Mouse (Mus musculus): Measurements from ENCODE around the gene Marcks. TPM values are rescaled to one million over a fixed set of nuclear protein-coding genes. Genes with fewer than 3 reads are reported as not detected.

Marcks gene
- 1 to 10 TPM in 1 of 3 experiments, under 1 TPM in 2; 0.64 to 1.3 (median 0.71) TPM for polyA plus RNA-seq (2017; shearing (Covaris generic))

DNA sequence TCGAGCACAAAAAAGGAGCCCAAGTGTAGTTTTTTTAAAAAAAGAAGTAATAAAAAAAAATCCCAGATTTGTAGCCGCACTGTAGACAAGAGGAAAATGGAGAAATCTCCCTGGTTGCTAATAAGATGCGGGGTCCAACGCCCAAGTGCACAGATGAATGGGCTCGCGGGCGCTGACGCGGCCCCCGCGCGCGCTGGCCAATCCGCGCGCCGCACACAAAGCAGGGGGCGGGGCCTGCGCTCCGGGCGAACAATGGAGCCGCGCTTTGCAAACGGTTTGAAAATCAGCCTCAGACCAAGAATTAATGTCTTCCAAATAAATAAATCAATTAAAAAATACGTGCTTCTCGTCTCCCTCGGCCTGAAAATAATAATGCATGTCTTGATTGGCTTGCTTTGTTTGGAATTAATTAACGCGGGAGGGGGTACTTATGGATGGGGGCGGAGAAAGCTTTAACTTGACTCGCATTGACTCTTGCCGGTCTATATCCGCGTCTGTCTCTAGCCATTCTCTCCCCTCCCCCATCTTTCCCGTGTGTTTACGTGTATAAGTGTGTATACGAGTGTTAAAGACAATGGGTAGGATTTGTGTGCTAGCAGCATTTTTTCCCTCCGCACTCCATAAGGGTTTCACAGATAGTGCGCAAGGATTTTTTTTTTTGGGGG lies at the start of gene Marcks:
Marcks (minus strand) TSS at position 143 of the 665 bp plus-strand sequence.
- ATAC-seq: peak; percentile 49

DNA sequence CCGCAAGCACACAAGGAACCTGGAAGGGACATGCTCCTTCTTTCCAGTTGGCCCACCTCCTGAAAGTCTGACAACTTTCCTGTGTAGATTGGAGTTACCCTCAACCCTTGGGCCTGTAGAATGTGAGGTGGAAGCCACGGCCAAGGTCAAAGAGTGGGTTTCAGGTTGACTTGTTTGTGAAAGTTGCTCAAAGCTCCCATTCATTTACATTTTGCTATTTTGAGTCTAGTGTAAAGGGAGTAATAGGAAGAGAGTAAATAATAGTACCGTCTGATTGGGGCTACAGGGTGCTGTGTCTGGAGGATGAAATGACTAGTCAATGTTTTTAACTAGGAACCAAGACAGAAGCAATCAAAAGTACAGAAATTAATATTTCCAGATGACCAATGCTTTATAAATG lies 38.4 kb upstream of the Marcks start:
- ATAC-seq: no peak

DNA sequence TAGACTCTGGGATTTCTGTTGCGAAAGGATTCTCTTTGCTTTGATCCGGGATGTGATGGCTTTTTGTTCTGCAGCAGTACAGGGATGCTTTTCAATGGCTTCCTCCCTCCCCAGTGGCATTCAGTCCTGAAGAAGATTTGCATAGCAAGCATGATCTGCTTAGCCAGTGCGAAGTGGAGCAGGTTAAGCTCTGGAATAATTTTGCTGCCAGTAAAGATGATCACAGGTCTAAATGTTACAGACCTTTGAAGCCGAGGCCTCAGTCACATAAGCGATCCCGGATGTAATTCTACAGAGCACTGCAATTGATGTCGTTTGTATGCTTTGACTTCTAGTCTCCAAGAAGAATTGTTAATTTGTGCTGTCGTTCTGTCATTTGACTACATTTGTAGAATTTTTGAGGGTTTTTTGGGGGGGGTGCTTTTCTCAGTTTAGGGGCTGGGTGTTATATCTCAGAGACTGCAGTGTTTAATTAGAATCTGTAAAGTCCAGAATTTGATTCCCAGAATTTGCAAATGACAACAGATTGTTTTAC lies 33.8 kb upstream of the Marcks start:
- no peak for ATAC-seq

DNA sequence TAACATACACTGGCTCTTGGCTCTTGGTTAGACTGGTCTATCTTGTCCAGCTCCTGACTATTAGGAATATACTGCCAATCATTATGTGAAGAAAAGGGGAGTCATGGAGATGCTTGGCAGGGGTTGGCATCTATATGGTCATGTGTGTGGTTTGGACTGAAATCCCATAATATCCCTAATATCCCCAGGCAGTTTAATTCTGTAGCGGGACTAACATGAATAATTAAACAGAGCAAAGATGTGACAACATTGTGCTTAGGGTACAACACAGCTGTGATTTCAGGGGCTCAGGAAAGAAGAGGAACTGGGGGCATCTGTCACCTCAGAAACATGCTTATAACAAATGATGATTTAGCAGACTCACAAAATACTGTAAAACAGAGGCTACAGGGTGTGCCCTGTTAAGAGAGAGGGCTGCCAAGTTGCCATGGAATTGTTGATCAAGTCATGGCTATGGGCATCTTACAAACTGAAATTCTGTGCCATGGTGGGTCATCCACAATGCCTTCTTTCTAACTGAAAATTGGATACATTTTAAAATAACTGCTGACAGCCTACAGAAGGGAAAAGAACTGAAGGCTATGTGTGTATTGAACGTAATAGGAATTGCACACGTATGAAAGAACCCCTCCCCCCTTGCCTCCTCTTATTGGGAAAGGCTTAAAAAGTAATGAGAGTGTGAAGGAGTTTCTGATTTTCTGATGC lies 33.1 kb upstream of the Marcks start:
- no peak for ATAC-seq

DNA sequence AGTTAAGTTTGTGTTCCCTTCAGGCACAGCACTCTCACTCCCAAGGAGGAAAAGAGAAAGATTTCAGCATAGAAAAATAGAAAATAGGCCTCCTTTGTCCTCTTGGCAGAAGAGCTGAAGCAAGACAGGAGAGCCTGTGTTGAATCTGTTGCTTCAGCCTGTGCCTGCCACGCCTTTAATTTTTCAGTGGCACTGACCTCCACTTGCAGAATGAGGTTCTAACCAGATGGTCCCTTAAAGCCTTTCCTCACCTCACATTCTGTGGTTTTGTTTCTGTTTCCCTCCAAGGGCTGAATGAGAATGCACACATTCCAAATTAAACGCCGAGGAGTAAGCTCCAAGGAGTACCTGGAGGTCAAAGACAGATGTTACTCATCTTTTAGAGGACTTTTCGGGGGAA lies 32.2 kb upstream of the Marcks start:
- no peak for ATAC-seq

DNA sequence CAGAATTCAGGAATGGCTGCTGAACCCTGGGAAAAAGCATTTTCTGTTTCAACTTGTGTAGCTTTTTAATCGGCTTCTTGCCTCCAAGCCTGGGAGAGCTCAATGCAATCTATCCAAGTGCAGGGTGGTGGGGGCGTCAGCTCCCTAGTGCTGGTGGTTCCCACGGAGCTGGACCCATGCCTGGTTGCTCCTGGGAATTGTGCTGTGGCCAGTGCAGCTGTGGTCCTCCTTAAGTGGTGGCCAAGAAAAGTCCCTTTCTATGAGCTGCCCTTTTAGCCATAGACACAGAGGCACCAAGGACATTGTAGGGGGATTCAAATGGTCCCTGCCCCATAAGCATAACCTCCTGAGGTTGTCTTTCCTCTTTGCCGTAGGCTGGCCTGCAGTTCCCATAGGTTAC lies 31.7 kb upstream of the Marcks start:
- no peak for ATAC-seq

DNA sequence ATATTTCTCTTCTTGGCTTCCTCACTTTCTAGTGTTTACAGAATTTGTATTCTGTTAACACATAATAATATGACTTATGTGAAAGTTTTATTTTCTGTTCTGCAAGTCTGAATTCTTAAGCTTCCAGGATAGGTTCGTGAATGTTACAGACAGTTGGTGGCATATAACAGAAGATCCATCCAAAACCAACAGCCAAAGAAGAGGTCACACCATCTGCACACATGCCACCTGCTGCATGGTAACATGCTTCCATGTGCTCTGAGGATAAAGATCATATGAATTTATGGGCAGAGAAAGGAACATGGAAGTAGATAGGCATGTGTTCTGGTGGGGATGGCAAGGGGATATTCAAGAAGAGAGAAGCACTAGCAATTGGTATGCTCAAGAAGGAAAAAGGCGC lies 28.8 kb upstream of the Marcks start:
- ATAC-seq: no peak

DNA sequence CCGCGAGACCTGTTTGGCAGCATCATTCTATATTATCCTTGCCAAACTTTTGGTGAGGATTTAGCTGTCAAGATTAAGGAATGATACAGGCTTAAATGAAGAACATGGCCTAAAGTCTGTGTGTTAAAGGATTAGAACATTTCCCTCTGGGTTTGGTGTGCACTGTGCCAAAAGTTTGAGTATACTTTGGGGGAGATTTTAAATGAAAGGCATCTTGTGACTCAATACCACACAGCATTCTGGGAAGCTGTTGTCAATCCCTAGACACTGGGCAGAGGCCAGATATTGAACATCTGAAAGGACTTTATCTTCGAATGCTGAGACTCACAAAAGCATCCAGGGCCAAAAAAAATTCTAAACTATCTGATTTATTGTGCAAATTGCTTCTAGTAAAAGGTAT lies 21.0 kb upstream of the Marcks start:
- ATAC-seq: no peak

DNA sequence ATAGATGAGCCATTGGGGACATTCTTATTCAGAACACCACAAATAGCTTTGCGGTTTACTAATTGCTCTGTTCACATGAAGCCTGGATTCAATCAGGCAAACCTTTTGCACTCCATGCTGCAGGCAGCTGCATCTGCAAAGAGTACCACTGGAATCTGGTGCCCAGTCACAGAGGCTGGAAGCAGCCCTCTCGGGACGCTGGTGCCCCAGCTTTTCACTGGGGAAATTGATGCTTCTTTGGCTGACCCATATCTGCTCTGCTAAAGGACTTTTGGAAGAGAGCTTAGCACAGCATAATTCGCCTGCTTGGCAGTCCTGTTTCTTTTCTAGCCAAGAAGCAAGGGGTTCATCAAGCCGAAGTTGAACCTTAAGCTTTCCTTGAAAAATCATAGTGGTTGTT lies 18.4 kb upstream of the Marcks start:
- no peak for ATAC-seq

DNA sequence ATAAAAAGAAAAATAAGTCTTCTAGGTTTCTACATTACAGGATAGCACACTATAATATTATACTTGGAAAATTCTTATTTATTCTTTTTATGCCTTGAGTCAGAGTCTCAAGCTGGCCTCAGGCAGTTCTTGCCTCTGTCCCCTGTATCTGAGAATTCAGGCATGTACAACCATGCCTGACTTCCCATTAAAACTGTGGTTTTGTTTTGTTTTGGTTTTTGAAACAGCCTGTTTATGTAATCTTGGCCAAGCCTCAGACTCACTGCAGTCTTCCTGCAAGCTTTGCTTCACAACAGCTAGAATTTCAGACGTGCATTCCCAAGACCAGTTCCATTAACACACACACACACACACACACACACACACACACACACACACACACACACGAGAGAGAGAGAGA lies 16.4 kb upstream of the Marcks start:
- ATAC-seq: no peak

DNA sequence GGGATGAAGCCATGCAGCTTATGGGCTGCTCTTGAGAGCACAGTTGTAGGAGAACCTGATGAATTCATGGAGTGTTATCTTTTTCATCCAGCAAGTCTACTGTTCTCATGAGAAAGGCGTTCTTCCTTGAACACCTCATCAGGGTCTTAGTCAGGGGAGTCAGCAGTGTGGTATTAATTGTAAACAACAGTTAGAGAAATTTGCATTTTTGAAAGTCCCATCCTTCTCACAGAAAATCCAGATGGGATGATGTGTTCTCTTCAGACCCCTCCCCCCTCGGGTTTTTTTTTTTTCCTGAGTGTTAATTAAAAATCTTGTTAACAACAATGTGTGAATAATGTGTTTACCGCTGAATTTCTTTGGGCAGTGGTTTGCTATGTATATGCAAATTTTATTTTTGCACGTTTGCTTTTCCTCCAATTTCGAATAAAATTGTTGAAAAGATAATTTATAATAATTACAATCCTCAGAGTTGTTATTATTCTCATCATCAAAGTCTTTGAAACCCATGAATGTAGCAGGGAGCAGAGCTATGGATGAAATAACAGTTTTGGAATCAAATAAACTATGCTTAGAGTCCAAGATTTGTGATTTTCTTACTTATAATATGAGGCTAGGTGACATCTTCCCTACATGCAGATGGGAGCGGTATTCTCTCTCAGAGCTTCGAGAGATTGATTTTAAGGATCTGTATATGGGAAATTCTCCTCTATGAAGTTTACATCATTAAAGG lies 13.0 kb upstream of the Marcks start:
- no peak for ATAC-seq

DNA sequence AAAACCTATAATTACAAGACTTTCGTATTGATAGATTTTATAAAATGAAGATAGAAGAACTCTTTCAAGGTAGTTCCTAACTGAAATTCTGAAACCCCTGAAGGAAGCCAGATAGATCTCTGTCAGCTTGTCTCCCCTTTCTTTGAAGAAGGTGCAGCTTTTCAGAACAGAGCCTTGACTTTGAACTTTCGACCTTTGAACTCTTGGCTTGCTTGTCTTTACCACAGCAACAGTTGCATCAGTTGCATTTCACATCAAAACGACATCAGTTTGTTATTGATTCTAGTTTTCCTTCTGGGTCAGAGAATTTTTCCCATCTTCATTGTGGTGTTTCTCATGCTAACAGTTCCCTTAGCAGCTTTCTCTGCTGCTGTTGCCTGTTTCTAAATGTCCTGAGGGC lies 9.3 kb upstream of the Marcks start:
- no peak for ATAC-seq

DNA sequence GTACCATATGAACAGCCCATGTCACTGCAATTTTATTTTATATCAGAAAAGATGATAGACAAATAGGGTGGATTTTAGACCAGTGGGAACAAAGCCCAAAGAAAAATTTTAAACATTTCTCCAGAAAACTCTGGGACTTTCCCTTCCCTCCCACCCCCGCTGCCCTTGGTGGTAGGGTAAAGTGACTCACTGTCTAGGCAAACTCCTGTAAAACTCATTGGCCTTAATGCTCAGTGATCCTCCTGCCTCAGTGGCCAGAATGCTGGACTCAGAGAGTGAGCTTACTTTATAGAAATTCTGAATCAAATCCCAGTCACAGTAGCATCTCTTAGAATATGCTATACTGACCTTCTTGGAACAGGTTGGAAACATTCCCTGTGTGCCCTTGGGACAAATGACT lies 6.7 kb upstream of the Marcks start:
- ATAC-seq: no peak

DNA sequence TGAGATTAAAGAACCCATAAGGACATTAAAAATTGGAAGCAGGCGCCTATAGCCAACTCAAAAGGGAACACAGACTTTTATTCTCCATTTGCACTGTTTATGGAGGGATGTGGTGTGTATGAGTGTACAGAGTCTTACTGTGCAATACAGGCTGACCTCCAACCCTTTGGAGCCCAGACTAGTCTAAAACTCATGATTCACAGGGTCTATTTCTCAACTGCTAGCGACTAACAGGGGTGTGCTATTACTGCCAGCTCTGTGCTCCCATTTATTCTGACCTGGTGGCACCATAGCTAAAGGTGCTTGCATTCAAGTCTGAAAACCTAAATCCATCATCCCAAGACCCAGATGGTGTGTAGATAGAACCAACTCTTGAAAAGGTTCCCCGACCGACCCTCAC lies 2.9 kb upstream of the Marcks start:
- no peak for ATAC-seq

DNA sequence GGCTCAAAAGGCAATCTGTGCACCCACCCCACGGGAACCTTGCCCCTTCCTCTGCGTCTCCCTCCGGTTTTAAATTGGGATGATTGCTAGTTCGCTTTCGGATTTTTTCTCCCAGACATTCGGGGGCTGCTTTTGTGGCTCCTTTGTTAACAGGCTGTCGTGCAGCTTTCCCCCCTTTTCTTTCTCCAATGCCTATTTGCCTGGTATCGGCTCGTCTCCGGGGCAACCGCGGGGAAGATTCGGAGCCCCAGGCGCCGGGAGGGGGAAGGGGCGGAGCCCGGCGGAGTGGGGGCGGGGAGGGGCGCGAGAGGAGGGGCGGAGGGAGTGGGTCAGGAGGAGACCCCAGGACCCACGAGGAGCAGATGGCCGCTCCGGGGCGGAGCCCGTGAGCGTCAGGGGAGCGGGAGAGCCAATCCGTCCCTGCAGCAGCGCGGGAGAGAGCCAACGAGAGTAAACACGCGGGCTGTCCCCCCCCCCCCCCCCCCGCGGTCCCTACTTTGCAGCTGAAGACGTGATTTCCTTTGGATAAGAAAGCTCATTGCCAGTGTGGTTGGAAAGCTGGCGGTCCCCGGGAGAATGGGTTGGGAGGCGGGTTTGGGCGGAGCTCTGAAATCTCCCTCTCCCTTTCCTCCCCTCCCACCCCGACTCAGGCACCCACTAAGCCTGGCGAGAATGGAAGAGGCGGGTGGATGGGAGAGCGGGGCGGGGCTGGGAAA lies 2.2 kb upstream of the Marcks start:
- ATAC-seq: no peak

DNA sequence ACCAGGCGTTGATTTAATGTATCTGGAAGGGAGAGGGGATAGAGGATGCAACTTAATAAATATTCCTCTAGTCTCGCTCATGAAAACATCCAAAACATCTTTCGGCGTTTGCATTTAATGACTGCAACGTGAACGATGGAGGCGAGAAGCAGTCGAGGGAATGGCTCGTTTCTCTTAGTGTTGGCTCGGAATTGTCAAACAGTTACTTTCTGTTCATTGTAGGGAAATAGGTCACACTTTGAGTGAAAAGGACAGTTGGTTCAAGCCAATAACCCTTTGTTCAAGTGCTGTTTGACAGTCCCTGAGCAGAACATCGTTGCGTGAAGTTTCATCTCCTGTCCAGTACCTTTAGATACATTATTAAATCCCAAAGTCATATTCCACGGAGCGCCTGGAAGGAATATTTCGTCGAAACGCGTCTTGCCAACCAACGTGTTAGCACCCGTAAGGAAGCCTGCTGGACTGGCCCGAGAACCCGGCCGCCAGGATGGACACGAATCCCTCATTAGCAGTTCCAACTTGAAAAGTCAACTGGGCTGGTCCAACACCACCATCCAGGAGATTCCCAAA lies 1.5 kb upstream of the Marcks start:
- no peak for ATAC-seq

DNA sequence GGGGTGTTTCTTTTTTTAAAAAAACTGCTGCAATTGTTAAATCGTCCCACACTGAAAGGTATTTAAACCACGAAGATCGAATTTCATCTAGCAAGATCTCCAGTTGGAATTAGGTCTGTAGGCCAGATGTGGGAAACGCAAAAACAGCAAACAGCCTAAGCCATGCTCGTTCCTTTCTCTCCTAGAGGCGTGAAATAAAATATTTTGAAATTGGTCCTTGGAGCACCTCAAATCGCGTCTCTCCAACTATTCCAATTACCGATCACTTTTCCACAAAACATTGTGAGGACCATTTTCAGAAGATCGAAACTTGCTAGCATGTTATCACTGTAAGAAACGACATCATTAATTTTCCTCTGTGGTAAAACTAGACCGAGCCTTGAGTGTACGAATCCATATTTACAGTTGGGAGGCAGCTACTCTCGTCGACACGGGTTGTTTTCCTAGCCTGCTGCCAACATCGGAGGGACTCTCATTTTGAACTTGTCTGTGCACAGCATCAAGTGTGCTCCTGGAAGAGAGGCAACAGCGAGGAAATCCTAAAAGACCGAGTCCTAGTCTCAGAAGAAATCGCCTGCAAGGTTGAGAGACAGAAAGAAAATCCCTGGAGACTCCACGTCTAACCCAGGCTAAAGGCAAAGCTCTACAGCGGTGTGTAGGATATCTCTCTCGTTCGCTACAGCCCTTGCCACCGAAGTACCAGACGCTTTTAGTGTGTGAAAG lies 884 bp upstream of the Marcks start:
- no peak for ATAC-seq

DNA sequence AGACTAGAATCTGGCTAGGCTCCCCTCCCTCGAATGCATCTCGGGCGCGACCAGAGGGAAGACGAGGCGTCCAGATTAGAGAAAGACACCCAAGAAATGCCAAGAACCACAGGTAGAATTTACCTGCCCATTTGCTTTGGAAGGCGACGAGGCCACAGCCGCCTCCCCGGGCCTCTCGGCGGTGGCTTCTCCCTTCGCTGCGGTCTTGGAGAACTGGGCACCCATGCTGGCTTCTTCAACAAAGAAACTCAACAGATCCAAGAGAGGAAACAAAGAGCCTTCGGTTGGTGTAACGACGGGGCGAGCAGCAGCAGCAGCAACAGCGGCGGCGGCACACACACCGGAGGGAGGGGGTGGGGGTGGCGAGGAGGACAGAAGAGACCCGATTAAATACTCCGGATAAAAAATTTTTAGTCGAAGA lies 399 bp downstream of the Marcks start:
- ATAC-seq: no peak

DNA sequence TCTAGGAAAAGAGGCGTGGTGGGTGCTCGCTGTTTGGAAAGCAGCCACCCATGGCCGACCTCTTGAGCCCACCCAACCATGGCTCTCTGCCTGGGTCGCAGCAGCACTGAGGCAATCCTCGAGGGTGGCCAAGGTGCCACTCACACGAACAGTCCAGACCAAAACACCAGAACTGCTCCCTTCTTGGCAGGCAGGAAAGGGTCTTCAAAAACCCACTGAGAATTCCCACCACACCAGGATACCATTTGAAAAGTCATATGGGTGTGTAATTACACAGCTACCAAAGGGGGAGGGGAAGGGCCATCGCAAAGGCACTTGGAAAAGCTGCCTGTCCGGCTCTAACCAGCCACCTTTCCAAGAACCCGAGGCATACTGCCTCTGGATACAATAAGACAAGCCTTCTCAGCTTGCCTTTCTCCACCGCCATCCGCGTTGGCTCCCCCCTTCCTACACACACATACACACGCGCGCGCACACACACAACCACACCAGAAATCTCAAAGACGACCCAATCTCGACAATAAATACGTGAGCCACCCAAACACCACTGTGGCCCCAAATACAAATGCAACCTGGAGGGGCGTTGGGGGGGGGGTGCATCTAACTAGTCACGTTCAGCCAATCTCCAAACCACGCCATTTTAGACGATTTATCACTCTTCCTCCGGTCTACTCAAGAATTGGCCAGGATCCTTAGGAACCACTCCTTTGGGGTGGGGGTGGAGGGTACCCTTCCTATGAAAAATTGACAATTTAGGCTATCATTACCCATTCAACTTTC lies 999 bp downstream of the Marcks start:
- no peak for ATAC-seq

DNA sequence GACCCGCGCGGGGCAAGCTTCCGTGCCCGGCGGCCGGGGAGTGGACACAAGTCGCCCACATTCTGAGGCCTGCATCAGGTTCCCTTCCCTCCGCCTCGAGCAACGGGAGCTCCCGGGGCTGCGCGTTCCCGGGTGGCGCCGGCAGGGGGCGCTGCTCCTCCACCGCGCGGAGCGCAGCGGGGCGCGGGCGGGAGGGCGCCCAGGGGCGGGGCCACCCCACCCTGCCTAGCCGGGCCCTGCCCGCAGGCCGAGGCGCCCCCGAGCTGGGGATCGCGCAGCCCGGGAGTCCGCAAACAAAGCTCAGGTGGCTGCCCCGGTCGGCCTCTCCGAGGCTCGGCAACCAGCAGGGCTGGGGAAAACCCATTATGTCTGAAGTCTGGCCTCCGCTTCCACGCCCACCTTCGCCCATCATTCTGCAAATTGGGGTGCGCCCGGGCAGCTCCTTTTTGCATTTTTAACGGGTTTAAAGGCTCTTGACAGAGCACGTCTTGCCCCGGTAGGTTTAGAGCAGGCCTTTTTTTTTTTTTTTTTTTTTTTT lies 1.7 kb downstream of the Marcks start:
- ATAC-seq: peak; percentile 58
